Mouse (Mus musculus) brain, embryonic 14.5 days (tissue): ENCODE results near the gene Spred2.

Source experiments
- CTCF ChIP-seq: fragments of 200-500 bp; IDR thresholded peaks from 2 replicates; pipeline ENCODE4 v1.5.1; 2012; ENCODE audit warnings: inconsistent platforms, mild to moderate bottlenecking, moderate library complexity, borderline replicate concordance; ENCODE audit not compliant: insufficient read depth, insufficient read length; ENCODE audit errors: extremely low read depth
- POLR2A ChIP-seq: fragments of 200-500 bp; IDR thresholded peaks from 2 replicates; pipeline ENCODE4 v1.6.1; 2012; ENCODE audit warnings: mild to moderate bottlenecking, inconsistent platforms, borderline replicate concordance; ENCODE audit not compliant: poor library complexity, insufficient read depth, insufficient read length, severe bottlenecking; ENCODE audit errors: extremely low read depth

DNA sequence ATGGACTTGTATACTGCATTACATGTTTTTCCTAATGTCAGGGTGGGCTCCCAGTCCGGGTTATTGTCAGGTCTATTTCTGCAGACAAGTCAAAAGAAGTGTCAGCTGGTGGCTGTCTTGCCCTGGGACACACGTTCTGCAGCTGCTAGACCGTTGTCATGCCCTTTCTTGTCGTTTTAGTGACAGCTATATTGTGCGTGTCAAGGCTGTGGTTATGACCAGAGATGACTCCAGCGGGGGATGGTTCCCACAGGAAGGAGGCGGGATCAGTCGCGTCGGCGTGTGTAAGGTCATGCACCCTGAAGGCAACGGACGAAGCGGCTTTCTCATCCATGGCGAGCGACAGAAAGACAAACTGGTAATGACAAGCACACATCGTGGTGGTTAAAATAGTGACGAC is 73.8 kb downstream of the Spred2 start:
- TF ChIP-seq POLR2A = no peak
- TF ChIP-seq CTCF = no peak
